Mouse (Mus musculus): ENCODE results near the gene Cdc27. TPM values are rescaled to one million over a fixed set of nuclear protein-coding genes. Genes with fewer than 3 reads are reported as not detected.
"Not testable (repeated sequence)": the region's sequence is repeated elsewhere in the genome, so short reads cannot be mapped to it uniquely, and the experiment has no call there.

Gene Cdc27
- polyA plus RNA-seq, 1 experiment from 2014 or later, result 11.0 TPM

GRCm38 (mm10) chr11:104572566-104572965, 22.1 kb upstream of the Cdc27 start:
- no peaks in the 10 kb centered on the region for H3K4me1 ChIP-seq (replicated peaks; ENCODE audit: control insufficient read depth, insufficient read depth, low read length)
- H3K36me3 ChIP-seq (ENCODE audit: control insufficient read depth, insufficient read depth), result no peaks in the 10 kb centered on the region
- peaks cover 4% of the 10 kb centered on the region; the same call in 1 of the 2 replicates for H3K27me3 ChIP-seq (replicated peaks; ENCODE audit: control insufficient read depth, insufficient read depth, low read length)
- WGBS, result 51% methylated on average over 2 of the region's 2 CpGs
- H3K9ac ChIP-seq (ENCODE audit: low read depth, low read length), result no peak overlapping the region
- no peaks in the 10 kb centered on the region for H3K9me3 ChIP-seq (ENCODE audit: control insufficient read depth)
- H3K27ac ChIP-seq (ENCODE audit: low read depth, low read length), result no peak overlapping the region
- no peak for ATAC-seq
- no peak for TF ChIP-seq CTCF (IDR thresholded peaks at IDR 0.05; ENCODE audit: low read depth)
- no peak overlapping the region for H3K4me2 ChIP-seq (replicated peaks; ENCODE audit: low read depth)
- H3K4me3 ChIP-seq (ENCODE audit: low read depth, low read length), result no peak overlapping the region

- H3K4me1 ChIP-seq (replicated peaks; ENCODE audit: control insufficient read depth, insufficient read depth, low read length), result no peaks in the 10 kb centered on the region
- ATAC-seq, result no peak
- no peak overlapping the region for H3K4me3 ChIP-seq (ENCODE audit: low read depth, low read length)
- no peaks in the 10 kb centered on the region for H3K9me3 ChIP-seq (ENCODE audit: control insufficient read depth)
- WGBS, result 60% methylated on average over 7 of the region's 7 CpGs
- no peak for TF ChIP-seq CTCF (IDR thresholded peaks at IDR 0.05; ENCODE audit: low read depth)
- H3K9ac ChIP-seq (ENCODE audit: low read depth, low read length), result no peak overlapping the region
- no peak overlapping the region for H3K27ac ChIP-seq (ENCODE audit: low read depth, low read length)
- H3K4me2 ChIP-seq (replicated peaks; ENCODE audit: low read depth), result no peak overlapping the region
- no peaks in the 10 kb centered on the region for H3K36me3 ChIP-seq (ENCODE audit: control insufficient read depth, insufficient read depth)
- H3K27me3 ChIP-seq (replicated peaks; ENCODE audit: control insufficient read depth, insufficient read depth, low read length), result peaks cover 4% of the 10 kb centered on the region; the same call in 1 of the 2 replicates
These were observed 21.7 kb upstream of the Cdc27 start for GRCm38 (mm10) chr11:104572091-104572490.

GRCm38 (mm10) chr11:104571373-104571772, 21.0 kb upstream of the Cdc27 start:
- H3K9ac ChIP-seq (ENCODE audit: low read depth, low read length); H3K36me3 ChIP-seq (ENCODE audit: control insufficient read depth, insufficient read depth); ATAC-seq; H3K9me3 ChIP-seq (ENCODE audit: control insufficient read depth); H3K27me3 ChIP-seq (replicated peaks; ENCODE audit: control insufficient read depth, insufficient read depth, low read length); H3K4me1 ChIP-seq (replicated peaks; ENCODE audit: control insufficient read depth, insufficient read depth, low read length); H3K27ac ChIP-seq (ENCODE audit: low read depth, low read length): not testable (repeated sequence)
- Histone ChIP-seq H3K4me2 (replicated peaks; ENCODE audit: low read depth) (peak overlapping the region; percentile 68), H3K4me3 (ENCODE audit: low read depth, low read length) (peak overlapping the region; percentile 32)
- WGBS, result 3% methylated on average over 28 of the region's 28 CpGs

- not testable (repeated sequence) for H3K9me3 ChIP-seq (ENCODE audit: control insufficient read depth); ATAC-seq; H3K27me3 ChIP-seq (replicated peaks; ENCODE audit: control insufficient read depth, insufficient read depth, low read length); H3K4me3 ChIP-seq (ENCODE audit: low read depth, low read length); H3K4me1 ChIP-seq (replicated peaks; ENCODE audit: control insufficient read depth, insufficient read depth, low read length); H3K36me3 ChIP-seq (ENCODE audit: control insufficient read depth, insufficient read depth); H3K9ac ChIP-seq (ENCODE audit: low read depth, low read length); H3K4me2 ChIP-seq (replicated peaks; ENCODE audit: low read depth); H3K27ac ChIP-seq (ENCODE audit: low read depth, low read length)
- 78% methylated on average over 8 of the region's 8 CpGs for WGBS
These were observed 20.1 kb upstream of the Cdc27 start for GRCm38 (mm10) chr11:104570515-104570914.

GRCm38 (mm10) chr11:104568326-104568725, 17.9 kb upstream of the Cdc27 start:
- TF ChIP-seq CTCF (IDR thresholded peaks at IDR 0.05; ENCODE audit: low read depth), result no peak
- no peaks in the 10 kb centered on the region for H3K9me3 ChIP-seq (ENCODE audit: control insufficient read depth)
- no peaks in the 10 kb centered on the region for H3K36me3 ChIP-seq (ENCODE audit: control insufficient read depth, insufficient read depth)
- H3K27me3 ChIP-seq (replicated peaks; ENCODE audit: control insufficient read depth, insufficient read depth, low read length), result peaks cover 4% of the 10 kb centered on the region; the same call in 1 of the 2 replicates
- H3K9ac ChIP-seq (ENCODE audit: low read depth, low read length), result no peak overlapping the region
- 91% methylated on average over 4 of the region's 4 CpGs for WGBS
- H3K4me1 ChIP-seq (replicated peaks; ENCODE audit: control insufficient read depth, insufficient read depth, low read length), result no peaks in the 10 kb centered on the region
- no peak overlapping the region for H3K4me3 ChIP-seq (ENCODE audit: low read depth, low read length)
- no peak overlapping the region for H3K4me2 ChIP-seq (replicated peaks; ENCODE audit: low read depth)
- H3K27ac ChIP-seq (ENCODE audit: low read depth, low read length), result no peak overlapping the region
- no peak for ATAC-seq

- TF ChIP-seq CTCF (IDR thresholded peaks at IDR 0.05; ENCODE audit: low read depth), result no peak
- 0 out of 2 replicates have a peak, but pooled peaks cover 4% of the 10 kb centered on the region for H3K27me3 ChIP-seq (replicated peaks; ENCODE audit: control insufficient read depth, insufficient read depth, low read length)
- 80% methylated on average over 9 of the region's 9 CpGs for WGBS
- no peak overlapping the region for H3K27ac ChIP-seq (ENCODE audit: low read depth, low read length)
- no peaks in the 10 kb centered on the region for H3K36me3 ChIP-seq (ENCODE audit: control insufficient read depth, insufficient read depth)
- no peaks in the 10 kb centered on the region for H3K4me1 ChIP-seq (replicated peaks; ENCODE audit: control insufficient read depth, insufficient read depth, low read length)
- no peak overlapping the region for H3K4me2 ChIP-seq (replicated peaks; ENCODE audit: low read depth)
- ATAC-seq, result no peak
- H3K4me3 ChIP-seq (ENCODE audit: low read depth, low read length), result no peak overlapping the region
- no peak overlapping the region for H3K9ac ChIP-seq (ENCODE audit: low read depth, low read length)
- H3K9me3 ChIP-seq (ENCODE audit: control insufficient read depth), result no peaks in the 10 kb centered on the region
These were observed 17.3 kb upstream of the Cdc27 start for GRCm38 (mm10) chr11:104567736-104568135.

GRCm38 (mm10) chr11:104566796-104567195, 16.4 kb upstream of the Cdc27 start:
- Histone ChIP-seq H3K36me3 (ENCODE audit: control insufficient read depth, insufficient read depth) (no peaks in the 10 kb centered on the region), H3K9me3 (ENCODE audit: control insufficient read depth) (no peaks in the 10 kb centered on the region), H3K4me1 (replicated peaks; ENCODE audit: control insufficient read depth, insufficient read depth, low read length) (no peaks in the 10 kb centered on the region), H3K4me2 (replicated peaks; ENCODE audit: low read depth) (no peak overlapping the region), H3K27ac (ENCODE audit: low read depth, low read length) (no peak overlapping the region), H3K9ac (ENCODE audit: low read depth, low read length) (no peak overlapping the region), H3K27me3 (replicated peaks; ENCODE audit: control insufficient read depth, insufficient read depth, low read length) (no peaks in the 10 kb centered on the region), H3K4me3 (ENCODE audit: low read depth, low read length) (no peak overlapping the region)
- no peak for ATAC-seq
- no peak for TF ChIP-seq CTCF (IDR thresholded peaks at IDR 0.05; ENCODE audit: low read depth)
- WGBS, result 83% methylated on average over 2 of the region's 2 CpGs

All from intestine, postnatal 0 days (tissue).